Mouse (Mus musculus) neural tube, embryonic 14.5 days (tissue): ENCODE results near the gene Frmd4a. TPM values are rescaled to one million over a fixed set of nuclear protein-coding genes. Genes with fewer than 3 reads are reported as not detected.

Experiments
- ATAC-seq: fragments of 200-750 bp; cut with Nextera tagmentation; 2 replicates; pipeline ENCODE4 v1.8.0; 2017; ENCODE audit warnings: low read depth, mild to moderate bottlenecking, moderate TSS enrichment, moderate library complexity
- H3K27ac ChIP-seq: fragments of 300-500 bp; sonication (generic); 2 replicates; pipeline ENCODE4 v1.5.1; 2014; ENCODE audit warnings: low read depth, mild to moderate bottlenecking, control low read depth, low read length, moderate library complexity, mixed read lengths
- H3K27me3 ChIP-seq: fragments of 300-500 bp; sonication (generic); 2 replicates; pipeline ENCODE4 v1.6.1; 2014; ENCODE audit warnings: low read length; ENCODE audit not compliant: control insufficient read depth, insufficient read depth
- H3K36me3 ChIP-seq: fragments of 300-500 bp; sonication (generic); 2 replicates; pipeline ENCODE4 v1.6.1; 2014; ENCODE audit warnings: low read length, mixed read lengths; ENCODE audit not compliant: control insufficient read depth, insufficient read depth
- H3K4me1 ChIP-seq: fragments of 300-500 bp; sonication (generic); 2 replicates; pipeline ENCODE4 v1.6.1; 2014; ENCODE audit warnings: low read length; ENCODE audit not compliant: control insufficient read depth, insufficient read depth
- H3K4me2 ChIP-seq: fragments of 300-500 bp; sonication (generic); 2 replicates; pipeline ENCODE4 v1.6.1; 2014; ENCODE audit warnings: mild to moderate bottlenecking, low read depth, low read length, control low read depth
- H3K4me3 ChIP-seq: fragments of 300-500 bp; sonication (generic); 2 replicates; pipeline ENCODE4 v1.5.1; 2014; ENCODE audit warnings: low read depth, low read length, control low read depth, mixed read lengths
- H3K9ac ChIP-seq: fragments of 300-500 bp; sonication (generic); replicated peaks from 2 replicates; pipeline ENCODE4 v1.6.1; 2014; ENCODE audit warnings: low read depth, mild to moderate bottlenecking, control low read depth, low read length, mixed read lengths
- H3K9me3 ChIP-seq: fragments of 300-500 bp; sonication (generic); 2 replicates; pipeline ENCODE4 v1.6.1; 2016; ENCODE audit warnings: low read length; ENCODE audit not compliant: control insufficient read depth
- WGBS: fragments of 180-500 bp; shearing (Covaris S2); extraction: QIAGEN DNeasy Blood & Tissue Kit; methylation state at CpG from one replicate; pipeline ENCODE4 v1.1.7; 2014; 5-methylcytosine and 5-hydroxymethylcytosine counted together
- polyA plus RNA-seq: library from polyadenylated mRNA; unstranded; fragments of >200 nt; fragmentation: Nextera tagmentation; extraction: Ambion mirVana; gene quantifications from 2 replicates; pipeline ENCODE4 v1.2.1, GENCODE M21; 2014

Frmd4a gene
- polyA plus RNA-seq, 1 experiment from 2014 or later: 67.4 TPM

- no peak for ATAC-seq
- Histone ChIP-seq H3K4me1 (peaks cover 9% of the 10 kb centered on the region; the same call in 1 of the 2 replicates), H3K27me3 (no peaks in the 10 kb centered on the region), H3K36me3 (no peaks in the 10 kb centered on the region), H3K27ac (no peak overlapping the region), H3K4me3 (no peak overlapping the region), H3K9me3 (no peaks in the 10 kb centered on the region), H3K4me2 (no peak overlapping the region), H3K9ac (no peak overlapping the region)
- 97% methylated on average over 3 of the region's 3 CpGs for WGBS
Observed at GRCm38 (mm10) chr2:4444740-4445139, 427.2 kb downstream of the Frmd4a start.

DNA sequence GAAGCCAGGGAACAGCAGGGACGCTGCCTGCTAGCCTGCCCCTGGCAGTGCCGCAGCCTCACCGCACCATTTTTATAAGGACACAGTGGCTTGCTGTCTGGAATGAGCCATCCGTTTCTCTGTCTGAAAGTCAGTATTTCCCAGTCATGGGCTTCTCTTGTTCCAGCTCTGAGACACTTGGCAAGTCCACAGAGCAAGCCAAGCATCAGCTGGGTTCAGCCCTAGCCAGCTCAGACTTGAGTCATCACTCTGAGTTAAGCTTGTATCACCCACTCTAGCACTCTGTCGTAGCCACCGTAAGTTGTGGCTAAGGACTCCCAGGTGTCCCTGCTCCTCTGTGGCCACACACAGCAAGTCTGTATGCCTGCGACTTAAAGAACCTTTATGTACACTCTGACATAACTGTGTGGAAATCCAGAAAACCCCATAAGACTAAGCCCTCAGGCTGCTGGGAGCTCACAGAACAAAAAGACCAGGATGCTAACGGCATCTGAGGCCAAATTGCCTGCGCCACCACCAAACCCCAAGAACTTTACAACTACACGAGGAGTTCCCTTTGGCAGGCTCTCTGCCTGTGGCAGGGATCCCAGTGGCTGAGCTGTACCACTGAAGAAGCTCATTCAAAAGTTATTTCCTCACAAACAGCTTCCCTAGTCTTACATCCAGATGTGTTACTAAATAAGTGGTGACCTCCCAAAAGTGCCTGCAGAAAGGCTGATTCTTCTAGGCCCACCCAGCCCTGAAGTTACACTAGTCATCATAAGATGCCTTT, 428.3 kb downstream of the Frmd4a start:
- no peak overlapping the region for H3K27ac ChIP-seq
- WGBS: 67% methylated on average over 10 of the region's 10 CpGs
- no peaks in the 10 kb centered on the region for H3K36me3 ChIP-seq
- ATAC-seq: no peak
- H3K9ac ChIP-seq: no peak overlapping the region
- H3K9me3 ChIP-seq: no peaks in the 10 kb centered on the region
- peaks cover 5% of the 10 kb centered on the region; the same call in 1 of the 2 replicates for H3K4me1 ChIP-seq
- H3K27me3 ChIP-seq: no peaks in the 10 kb centered on the region
- H3K4me2 ChIP-seq: no peak overlapping the region
- no peak overlapping the region for H3K4me3 ChIP-seq

DNA sequence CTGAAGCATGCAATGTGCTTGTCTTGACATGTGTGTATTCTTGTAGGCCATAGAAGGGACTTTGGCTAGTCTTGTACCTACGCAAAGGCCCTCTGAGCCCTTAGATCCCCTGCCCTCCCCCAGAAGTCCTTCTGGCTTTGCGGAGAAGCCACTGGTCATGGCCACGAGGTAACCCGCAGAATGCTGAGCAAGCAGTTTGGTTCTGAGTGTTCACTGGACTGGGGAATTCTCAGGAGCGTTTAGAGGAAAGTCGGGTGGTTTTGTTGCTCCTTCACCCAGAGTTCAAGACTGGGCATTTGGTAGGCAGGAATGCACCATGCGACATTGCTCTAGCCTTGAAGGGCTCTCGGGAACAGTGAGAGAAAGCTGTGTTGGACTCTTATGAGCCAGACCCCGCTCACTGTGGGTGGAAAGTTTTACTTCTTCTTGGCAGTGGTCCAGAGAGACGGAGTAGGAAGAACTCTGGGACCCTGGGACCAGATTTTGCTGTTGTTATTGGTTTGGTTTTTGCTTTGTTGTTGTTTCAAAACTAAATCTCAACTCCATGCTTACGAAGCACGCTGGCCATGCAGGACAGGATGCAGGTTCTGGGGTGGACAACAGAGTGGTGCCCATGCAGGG, 432.5 kb downstream of the Frmd4a start:
- ATAC-seq: no peak
- Histone ChIP-seq H3K36me3 (no peaks in the 10 kb centered on the region), H3K9me3 (no peaks in the 10 kb centered on the region), H3K4me2 (no peak overlapping the region), H3K4me1 (peaks cover 11% of the 10 kb centered on the region), H3K27me3 (no peaks in the 10 kb centered on the region), H3K4me3 (no peak overlapping the region), H3K9ac (no peak overlapping the region), H3K27ac (no peak overlapping the region)
- WGBS: 70% methylated on average over 12 of the region's 12 CpGs

DNA sequence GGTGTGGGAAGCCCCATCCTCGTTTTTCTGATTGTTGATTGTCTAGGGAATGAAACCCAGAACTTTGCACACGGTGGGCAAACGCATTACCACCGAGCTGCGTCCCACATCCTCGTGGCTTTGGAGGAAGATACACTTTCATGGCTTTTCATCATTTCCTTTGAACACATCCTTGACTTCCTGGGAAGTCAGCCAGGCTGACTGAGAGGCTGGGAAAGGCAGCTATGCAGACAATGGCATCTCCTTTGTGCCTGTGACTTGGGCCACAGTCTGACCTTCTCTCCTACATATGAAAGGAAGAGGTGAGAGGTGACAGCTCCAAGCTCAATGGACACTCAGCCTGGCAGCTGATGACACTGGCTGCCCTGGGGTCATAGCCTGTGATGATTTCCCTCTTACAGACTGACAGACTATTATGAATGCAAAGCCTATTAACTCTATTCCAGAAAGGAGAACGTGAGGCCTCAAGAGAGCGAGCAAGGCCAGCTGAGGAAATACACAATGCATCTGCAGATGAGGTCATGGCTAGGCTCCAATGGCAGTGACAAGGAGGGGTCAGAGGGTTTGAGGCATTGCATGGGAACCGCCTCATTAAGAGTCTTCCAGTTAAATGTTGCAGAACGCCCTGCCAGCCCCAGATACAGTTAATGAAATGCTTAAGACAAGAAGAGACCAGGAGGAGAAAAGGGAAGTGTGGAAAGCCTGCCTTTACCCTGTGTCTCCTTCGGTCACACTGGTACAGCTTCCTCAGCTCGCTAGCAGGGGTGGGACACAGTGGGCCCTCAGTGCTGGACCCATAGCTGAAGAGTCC, 435.3 kb downstream of the Frmd4a start:
- Histone ChIP-seq H3K9ac (no peak overlapping the region), H3K4me3 (no peak overlapping the region), H3K27ac (no peak overlapping the region), H3K9me3 (no peaks in the 10 kb centered on the region), H3K4me1 (peaks cover 11% of the 10 kb centered on the region), H3K4me2 (no peak overlapping the region), H3K36me3 (no peaks in the 10 kb centered on the region), H3K27me3 (no peaks in the 10 kb centered on the region)
- ATAC-seq: peak; percentile 38
- 17% methylated on average over 12 of the region's 12 CpGs for WGBS

GRCm38 (mm10) chr2:4455097-4456025, 437.8 kb downstream of the Frmd4a start:
- no peak for ATAC-seq
- peaks cover 16% of the 10 kb centered on the region for H3K4me1 ChIP-seq
- H3K4me2 ChIP-seq: no peak overlapping the region
- H3K9ac ChIP-seq: no peak overlapping the region
- H3K36me3 ChIP-seq: no peaks in the 10 kb centered on the region
- H3K27me3 ChIP-seq: no peaks in the 10 kb centered on the region
- no peak overlapping the region for H3K4me3 ChIP-seq
- no peaks in the 10 kb centered on the region for H3K9me3 ChIP-seq
- H3K27ac ChIP-seq: no peak overlapping the region
- 67% methylated on average over 11 of the region's 11 CpGs for WGBS

- Histone ChIP-seq H3K27me3 (no peaks in the 10 kb centered on the region), H3K9ac (no peak overlapping the region), H3K36me3 (no peaks in the 10 kb centered on the region), H3K4me1 (peaks cover 20% of the 10 kb centered on the region; the same call in 1 of the 2 replicates), H3K4me2 (no peak overlapping the region), H3K4me3 (no peak overlapping the region), H3K27ac (no peak overlapping the region), H3K9me3 (no peaks in the 10 kb centered on the region)
- peak; percentile 49; the same call in 1 of the 2 replicates for ATAC-seq
- WGBS: 56% methylated on average over 5 of the region's 5 CpGs
Observed at GRCm38 (mm10) chr2:4460897-4461296, 443.4 kb downstream of the Frmd4a start.

GRCm38 (mm10) chr2:4461514-4461913, 444.0 kb downstream of the Frmd4a start:
- Histone ChIP-seq H3K9ac (no peak overlapping the region), H3K4me1 (peaks cover 20% of the 10 kb centered on the region; the same call in 1 of the 2 replicates), H3K4me2 (no peak overlapping the region), H3K4me3 (no peak overlapping the region), H3K27me3 (no peaks in the 10 kb centered on the region), H3K27ac (no peak overlapping the region), H3K36me3 (no peaks in the 10 kb centered on the region), H3K9me3 (no peaks in the 10 kb centered on the region)
- 15% methylated on average over 2 of the region's 2 CpGs for WGBS
- ATAC-seq: 0 out of 2 replicates have a peak, but pooled peaks have one; percentile 21

- ATAC-seq: no peak
- H3K4me1 ChIP-seq: peaks cover 20% of the 10 kb centered on the region; the same call in 1 of the 2 replicates
- no peak overlapping the region for H3K27ac ChIP-seq
Observed at GRCm38 (mm10) chr2:4462480-4462879, 445.0 kb downstream of the Frmd4a start.

More at GRCm38 (mm10) chr2:4462480-4462879, 445.0 kb downstream of the Frmd4a start:
- WGBS: 26% methylated on average over 11 of the region's 11 CpGs
- H3K9ac ChIP-seq: no peak overlapping the region
- H3K36me3 ChIP-seq: no peaks in the 10 kb centered on the region
- H3K9me3 ChIP-seq: no peaks in the 10 kb centered on the region
- no peak overlapping the region for H3K4me2 ChIP-seq
- no peaks in the 10 kb centered on the region for H3K27me3 ChIP-seq
- H3K4me3 ChIP-seq: no peak overlapping the region
